Mouse (Mus musculus): ENCODE data around the gene Krba1. TPM values are rescaled to one million over a fixed set of nuclear protein-coding genes. Genes with fewer than 3 reads are reported as not detected.

Krba1 gene
- polyA plus RNA-seq, 1 experiment from 2014 or later = 22.9 TPM

GRCm38 (mm10) chr6:48399906-48400305 lies 4.5 kb downstream of the Krba1 start:
- peaks cover 8% of the 10 kb centered on the region for H3K4me1 ChIP-seq (ENCODE audit: control insufficient read depth, insufficient read depth, low read length)
- no peaks in the 10 kb centered on the region for H3K36me3 ChIP-seq (ENCODE audit: control insufficient read depth, insufficient read depth, low read length)
- DNase-seq (ENCODE audit: low spot score) = no peak
- no peaks in the 10 kb centered on the region for H3K9me3 ChIP-seq (ENCODE audit: control insufficient read depth, low read length)
- ATAC-seq (ENCODE audit: insufficient read depth, low FRiP score, low TSS enrichment) = no peak
- H3K4me3 ChIP-seq (ENCODE audit: low read depth, low read length) = no peak overlapping the region
- no peak overlapping the region for H3K27ac ChIP-seq (ENCODE audit: low read depth, low read length)
- no peak overlapping the region for H3K9ac ChIP-seq (ENCODE audit: low read length)
- no peak overlapping the region for H3K4me2 ChIP-seq (ENCODE audit: low read depth)
- 93% methylated on average over 5 of the region's 5 CpGs for WGBS
- H3K27me3 ChIP-seq (ENCODE audit: control insufficient read depth, insufficient read depth, low read length) = no peaks in the 10 kb centered on the region

- Histone ChIP-seq H3K27ac (ENCODE audit: low read depth, low read length) (no peak overlapping the region), H3K4me3 (ENCODE audit: low read depth, low read length) (no peak overlapping the region), H3K27me3 (ENCODE audit: control insufficient read depth, insufficient read depth, low read length) (no peaks in the 10 kb centered on the region), H3K9ac (ENCODE audit: low read length) (no peak overlapping the region), H3K36me3 (ENCODE audit: control insufficient read depth, insufficient read depth, low read length) (peaks cover 17% of the 10 kb centered on the region), H3K9me3 (ENCODE audit: control insufficient read depth, low read length) (no peaks in the 10 kb centered on the region), H3K4me1 (ENCODE audit: control insufficient read depth, insufficient read depth, low read length) (no peaks in the 10 kb centered on the region), H3K4me2 (ENCODE audit: low read depth) (no peak overlapping the region)
- DNase-seq (ENCODE audit: low spot score) = no peak
- 94% methylated on average over 5 of the region's 5 CpGs for WGBS
- no peak for ATAC-seq (ENCODE audit: insufficient read depth, low FRiP score, low TSS enrichment)
Observed at GRCm38 (mm10) chr6:48404071-48404470, 8.7 kb downstream of the Krba1 start.

- DNase-seq (ENCODE audit: low spot score) = no peak
- H3K4me1 ChIP-seq (ENCODE audit: control insufficient read depth, insufficient read depth, low read length) = no peaks in the 10 kb centered on the region
- H3K36me3 ChIP-seq (ENCODE audit: control insufficient read depth, insufficient read depth, low read length) = peaks cover 40% of the 10 kb centered on the region
- no peak overlapping the region for H3K4me3 ChIP-seq (ENCODE audit: low read depth, low read length)
- H3K9ac ChIP-seq (ENCODE audit: low read length) = no peak overlapping the region
- H3K27me3 ChIP-seq (ENCODE audit: control insufficient read depth, insufficient read depth, low read length) = no peaks in the 10 kb centered on the region
- H3K27ac ChIP-seq (ENCODE audit: low read depth, low read length) = no peak overlapping the region
- no peak overlapping the region for H3K4me2 ChIP-seq (ENCODE audit: low read depth)
- ATAC-seq (ENCODE audit: insufficient read depth, low FRiP score, low TSS enrichment) = no peak
- 95% methylated on average over 4 of the region's 4 CpGs for WGBS
- no peaks in the 10 kb centered on the region for H3K9me3 ChIP-seq (ENCODE audit: control insufficient read depth, low read length)
Observed at GRCm38 (mm10) chr6:48409726-48410343, 14.4 kb downstream of the Krba1 start.

- no peak overlapping the region for H3K4me3 ChIP-seq (ENCODE audit: low read depth, low read length)
- H3K27me3 ChIP-seq (ENCODE audit: control insufficient read depth, insufficient read depth, low read length) = no peaks in the 10 kb centered on the region
- H3K4me1 ChIP-seq (ENCODE audit: control insufficient read depth, insufficient read depth, low read length) = no peaks in the 10 kb centered on the region
- DNase-seq (ENCODE audit: low spot score) (no peak), ATAC-seq (ENCODE audit: insufficient read depth, low FRiP score, low TSS enrichment) (no peak)
- H3K36me3 ChIP-seq (ENCODE audit: control insufficient read depth, insufficient read depth, low read length) = peaks cover 36% of the 10 kb centered on the region
- H3K27ac ChIP-seq (ENCODE audit: low read depth, low read length) = no peak overlapping the region
- H3K9ac ChIP-seq (ENCODE audit: low read length) = no peak overlapping the region
- 88% methylated on average over 3 of the region's 3 CpGs for WGBS
- H3K9me3 ChIP-seq (ENCODE audit: control insufficient read depth, low read length) = no peaks in the 10 kb centered on the region
- H3K4me2 ChIP-seq (ENCODE audit: low read depth) = no peak overlapping the region
Observed at GRCm38 (mm10) chr6:48410551-48410950, 15.2 kb downstream of the Krba1 start.

- Histone ChIP-seq H3K27me3 (ENCODE audit: control insufficient read depth, insufficient read depth, low read length) (no peaks in the 10 kb centered on the region), H3K9me3 (ENCODE audit: control insufficient read depth, low read length) (no peaks in the 10 kb centered on the region), H3K4me2 (ENCODE audit: low read depth) (no peak overlapping the region), H3K36me3 (ENCODE audit: control insufficient read depth, insufficient read depth, low read length) (peaks cover 40% of the 10 kb centered on the region), H3K9ac (ENCODE audit: low read length) (no peak overlapping the region), H3K4me1 (ENCODE audit: control insufficient read depth, insufficient read depth, low read length) (no peaks in the 10 kb centered on the region), H3K27ac (ENCODE audit: low read depth, low read length) (no peak overlapping the region), H3K4me3 (ENCODE audit: low read depth, low read length) (no peak overlapping the region)
- ATAC-seq (ENCODE audit: insufficient read depth, low FRiP score, low TSS enrichment) (no peak), DNase-seq (ENCODE audit: low spot score) (no peak)
- WGBS = 96% methylated on average over 6 of the region's 6 CpGs
Observed at GRCm38 (mm10) chr6:48411193-48412092, 16.1 kb downstream of the Krba1 start.

- no peak for ATAC-seq (ENCODE audit: insufficient read depth, low FRiP score, low TSS enrichment)
- 91% methylated on average over 4 of the region's 4 CpGs for WGBS
Observed at GRCm38 (mm10) chr6:48412147-48412546, 16.8 kb downstream of the Krba1 start.

GRCm38 (mm10) chr6:48412662-48413061 lies 17.3 kb downstream of the Krba1 start:
- Histone ChIP-seq H3K9ac (ENCODE audit: low read length) (no peak overlapping the region), H3K27me3 (ENCODE audit: control insufficient read depth, insufficient read depth, low read length) (no peaks in the 10 kb centered on the region), H3K4me1 (ENCODE audit: control insufficient read depth, insufficient read depth, low read length) (no peaks in the 10 kb centered on the region), H3K4me3 (ENCODE audit: low read depth, low read length) (no peak overlapping the region), H3K4me2 (ENCODE audit: low read depth) (no peak overlapping the region), H3K9me3 (ENCODE audit: control insufficient read depth, low read length) (no peaks in the 10 kb centered on the region), H3K36me3 (ENCODE audit: control insufficient read depth, insufficient read depth, low read length) (peaks cover 42% of the 10 kb centered on the region), H3K27ac (ENCODE audit: low read depth, low read length) (no peak overlapping the region)
- 87% methylated on average over 3 of the region's 3 CpGs for WGBS
- no peak for ATAC-seq (ENCODE audit: insufficient read depth, low FRiP score, low TSS enrichment)
- DNase-seq (ENCODE audit: low spot score) = no peak

More at GRCm38 (mm10) chr6:48412147-48412546, 16.8 kb downstream of the Krba1 start:
- Histone ChIP-seq H3K27me3 (ENCODE audit: control insufficient read depth, insufficient read depth, low read length) (no peaks in the 10 kb centered on the region), H3K9ac (ENCODE audit: low read length) (no peak overlapping the region), H3K4me1 (ENCODE audit: control insufficient read depth, insufficient read depth, low read length) (no peaks in the 10 kb centered on the region), H3K4me3 (ENCODE audit: low read depth, low read length) (no peak overlapping the region), H3K27ac (ENCODE audit: low read depth, low read length) (no peak overlapping the region), H3K4me2 (ENCODE audit: low read depth) (no peak overlapping the region), H3K9me3 (ENCODE audit: control insufficient read depth, low read length) (no peaks in the 10 kb centered on the region), H3K36me3 (ENCODE audit: control insufficient read depth, insufficient read depth, low read length) (peaks cover 45% of the 10 kb centered on the region)
- DNase-seq (ENCODE audit: low spot score) = no peak

GRCm38 (mm10) chr6:48413081-48413480 lies 17.7 kb downstream of the Krba1 start:
- H3K27ac ChIP-seq (ENCODE audit: low read depth, low read length) = no peak overlapping the region
- no peaks in the 10 kb centered on the region for H3K4me1 ChIP-seq (ENCODE audit: control insufficient read depth, insufficient read depth, low read length)
- no peak overlapping the region for H3K4me2 ChIP-seq (ENCODE audit: low read depth)
- WGBS = 93% methylated on average over 10 of the region's 10 CpGs
- DNase-seq (ENCODE audit: low spot score) (no peak), ATAC-seq (ENCODE audit: insufficient read depth, low FRiP score, low TSS enrichment) (no peak)
- H3K4me3 ChIP-seq (ENCODE audit: low read depth, low read length) = no peak overlapping the region
- H3K9ac ChIP-seq (ENCODE audit: low read length) = no peak overlapping the region
- peaks cover 39% of the 10 kb centered on the region for H3K36me3 ChIP-seq (ENCODE audit: control insufficient read depth, insufficient read depth, low read length)
- no peaks in the 10 kb centered on the region for H3K27me3 ChIP-seq (ENCODE audit: control insufficient read depth, insufficient read depth, low read length)
- H3K9me3 ChIP-seq (ENCODE audit: control insufficient read depth, low read length) = no peaks in the 10 kb centered on the region

- H3K27me3 ChIP-seq (ENCODE audit: control insufficient read depth, insufficient read depth, low read length) = no peaks in the 10 kb centered on the region
- ATAC-seq (ENCODE audit: insufficient read depth, low FRiP score, low TSS enrichment) (no peak), DNase-seq (ENCODE audit: low spot score) (no peak)
- H3K36me3 ChIP-seq (ENCODE audit: control insufficient read depth, insufficient read depth, low read length) = peaks cover 27% of the 10 kb centered on the region
- no peak overlapping the region for H3K27ac ChIP-seq (ENCODE audit: low read depth, low read length)
- 94% methylated on average over 1 of the region's 1 CpGs for WGBS
- H3K4me1 ChIP-seq (ENCODE audit: control insufficient read depth, insufficient read depth, low read length) = no peaks in the 10 kb centered on the region
- no peaks in the 10 kb centered on the region for H3K9me3 ChIP-seq (ENCODE audit: control insufficient read depth, low read length)
- H3K4me3 ChIP-seq (ENCODE audit: low read depth, low read length) = no peak overlapping the region
- no peak overlapping the region for H3K4me2 ChIP-seq (ENCODE audit: low read depth)
- no peak overlapping the region for H3K9ac ChIP-seq (ENCODE audit: low read length)
Observed at GRCm38 (mm10) chr6:48414886-48415285, 19.5 kb downstream of the Krba1 start.
